Mouse (Mus musculus): ENCODE measurements around the gene Galns.

Galns gene

GRCm38 (mm10) chr8:122531312-122531711 lies 80.0 kb downstream of the Galns start:
- DNase-seq = no peak

GRCm38 (mm10) chr8:122529159-122529558 lies 82.1 kb downstream of the Galns start:
- DNase-seq = peak; percentile 82

All from kidney, postnatal 14 days (tissue).